Mouse (Mus musculus) embryonic facial prominence, embryonic 13.5 days (tissue): ENCODE data around the gene Elp5. TPM values are rescaled to one million over a fixed set of nuclear protein-coding genes. Genes with fewer than 3 reads are reported as not detected.
"Not testable (repeated sequence)": the region's sequence is repeated elsewhere in the genome, so short reads cannot be mapped to it uniquely, and the experiment has no call there.

Experiments
- ATAC-seq: fragments of 200-750 bp; cut with Nextera tagmentation; 2 replicates; pipeline ENCODE4 v1.8.0; 2017; ENCODE audit warnings: low read depth; ENCODE audit not compliant: insufficient number of reproducible peaks, insufficient read depth, low FRiP score, low TSS enrichment
- H3K27ac ChIP-seq: fragments of 300-500 bp; sonication (generic); 2 replicates; pipeline ENCODE4 v1.5.1; 2015; ENCODE audit warnings: moderate library complexity, mild to moderate bottlenecking, inconsistent platforms
- H3K27me3 ChIP-seq: fragments of 300-500 bp; sonication (generic); 2 replicates; pipeline ENCODE4 v1.6.1; 2015; ENCODE audit warnings: mild to moderate bottlenecking, inconsistent platforms
- H3K36me3 ChIP-seq: fragments of 300-500 bp; sonication (generic); 2 replicates; pipeline ENCODE4 v1.6.1; 2015; ENCODE audit warnings: mild to moderate bottlenecking, inconsistent platforms
- H3K4me1 ChIP-seq: fragments of 300-500 bp; sonication (generic); 2 replicates; pipeline ENCODE4 v1.6.1; 2015; ENCODE audit warnings: inconsistent platforms
- H3K4me2 ChIP-seq: fragments of 300-500 bp; sonication (generic); 2 replicates; pipeline ENCODE4 v1.6.1; 2015; ENCODE audit warnings: moderate library complexity, mild to moderate bottlenecking, inconsistent platforms
- H3K4me3 ChIP-seq: fragments of 300-500 bp; sonication (generic); 2 replicates; pipeline ENCODE4 v1.5.1; 2015; ENCODE audit warnings: mild to moderate bottlenecking, inconsistent platforms
- H3K9ac ChIP-seq: fragments of 300-500 bp; sonication (generic); 2 replicates; pipeline ENCODE4 v1.6.1; 2015; ENCODE audit warnings: mild to moderate bottlenecking, inconsistent platforms
- H3K9me3 ChIP-seq: fragments of 300-500 bp; sonication (generic); 2 replicates; pipeline ENCODE4 v1.6.1; 2016; ENCODE audit warnings: inconsistent platforms
- WGBS: fragments of 180-500 bp; shearing (Covaris S2); methylation state at CpG from one replicate; pipeline ENCODE4 v1.1.7; 2015; ENCODE audit warnings: mixed read lengths; 5-methylcytosine and 5-hydroxymethylcytosine counted together
- polyA plus RNA-seq: library from polyadenylated mRNA; unstranded; fragments of >200 nt; fragmentation: Nextera tagmentation; extraction: Ambion mirVana; gene quantifications from 2 replicates; pipeline ENCODE4 v1.2.1, GENCODE M21; 2015

The Elp5 gene
- polyA plus RNA-seq, 1 experiment from 2014 or later, result 125 TPM

GRCm38 (mm10) chr11:69966860-69967517 lies 15.3 kb downstream of the Elp5 start:
- peak overlapping the region; percentile 42 for H3K4me3 ChIP-seq
- H3K9me3 ChIP-seq, result no peaks in the 10 kb centered on the region
- H3K27me3 ChIP-seq, result peaks cover 64% of the 10 kb centered on the region
- ATAC-seq, result no peak
- peaks cover 39% of the 10 kb centered on the region for H3K36me3 ChIP-seq
- peak overlapping the region; percentile 67 for H3K9ac ChIP-seq
- H3K27ac ChIP-seq, result no peak overlapping the region
- peak overlapping the region; percentile 59 for H3K4me2 ChIP-seq
- 40% methylated on average over 17 of the region's 17 CpGs for WGBS
- H3K4me1 ChIP-seq, result peaks cover 18% of the 10 kb centered on the region

GRCm38 (mm10) chr11:69966006-69966859 lies 16.1 kb downstream of the Elp5 start:
- ATAC-seq, result no peak
- peak overlapping the region; percentile 42 for H3K4me3 ChIP-seq
- peaks cover 18% of the 10 kb centered on the region for H3K4me1 ChIP-seq
- no peaks in the 10 kb centered on the region for H3K9me3 ChIP-seq
- peak overlapping the region; percentile 59 for H3K4me2 ChIP-seq
- peak overlapping the region; percentile 33; the same call in 1 of the 2 replicates for H3K27ac ChIP-seq
- H3K36me3 ChIP-seq, result peaks cover 31% of the 10 kb centered on the region
- H3K27me3 ChIP-seq, result peaks cover 71% of the 10 kb centered on the region
- H3K9ac ChIP-seq, result peak overlapping the region; percentile 67
- 2% methylated on average over 58 of the region's 59 CpGs for WGBS

DNA sequence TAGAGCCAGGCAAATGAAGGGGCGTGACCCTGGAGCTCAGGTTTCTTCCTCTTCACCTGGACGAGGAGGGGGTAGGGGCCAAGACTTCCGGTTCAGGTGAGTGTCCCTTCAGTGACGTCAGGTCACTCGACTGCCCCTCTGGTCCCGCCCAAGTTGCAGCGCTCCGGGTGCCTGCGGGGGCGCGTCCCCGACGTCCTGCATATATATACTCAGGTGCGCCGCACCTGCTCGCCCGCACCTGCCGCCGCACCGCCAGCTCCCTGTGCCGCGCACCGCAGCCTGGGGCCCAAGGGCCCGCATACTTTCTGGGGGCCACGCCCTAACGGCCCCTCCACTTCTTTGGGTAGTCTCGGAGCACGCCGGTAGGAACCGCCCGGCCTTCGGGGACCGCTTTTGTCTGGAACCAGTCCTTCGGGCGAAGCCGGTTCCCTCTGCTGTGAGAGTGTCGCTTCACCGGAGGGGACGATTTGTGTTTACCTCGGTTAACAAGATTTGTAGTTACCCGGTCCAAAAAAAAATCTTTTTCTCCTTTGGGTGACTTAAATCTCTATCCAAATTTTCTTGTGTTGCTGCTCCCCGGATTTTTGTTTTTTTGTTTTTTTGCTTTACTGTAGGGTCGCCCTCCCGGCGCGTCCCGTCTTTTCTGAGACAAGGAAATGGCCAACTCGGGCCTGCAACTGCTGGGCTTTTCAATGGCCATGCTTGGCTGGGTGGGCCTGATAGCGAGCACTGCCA lies 16.9 kb downstream of the Elp5 start:
- H3K9ac ChIP-seq, result peak overlapping the region; percentile 67
- ATAC-seq, result no peak
- peaks cover 27% of the 10 kb centered on the region for H3K36me3 ChIP-seq
- peaks cover 77% of the 10 kb centered on the region for H3K27me3 ChIP-seq
- H3K27ac ChIP-seq, result peak overlapping the region; percentile 51; the same call in 1 of the 2 replicates
- no peaks in the 10 kb centered on the region for H3K9me3 ChIP-seq
- peak overlapping the region; percentile 42 for H3K4me3 ChIP-seq
- H3K4me2 ChIP-seq, result peak overlapping the region; percentile 59
- peaks cover 18% of the 10 kb centered on the region for H3K4me1 ChIP-seq
- WGBS, result 2% methylated on average over 49 of the region's 49 CpGs

DNA sequence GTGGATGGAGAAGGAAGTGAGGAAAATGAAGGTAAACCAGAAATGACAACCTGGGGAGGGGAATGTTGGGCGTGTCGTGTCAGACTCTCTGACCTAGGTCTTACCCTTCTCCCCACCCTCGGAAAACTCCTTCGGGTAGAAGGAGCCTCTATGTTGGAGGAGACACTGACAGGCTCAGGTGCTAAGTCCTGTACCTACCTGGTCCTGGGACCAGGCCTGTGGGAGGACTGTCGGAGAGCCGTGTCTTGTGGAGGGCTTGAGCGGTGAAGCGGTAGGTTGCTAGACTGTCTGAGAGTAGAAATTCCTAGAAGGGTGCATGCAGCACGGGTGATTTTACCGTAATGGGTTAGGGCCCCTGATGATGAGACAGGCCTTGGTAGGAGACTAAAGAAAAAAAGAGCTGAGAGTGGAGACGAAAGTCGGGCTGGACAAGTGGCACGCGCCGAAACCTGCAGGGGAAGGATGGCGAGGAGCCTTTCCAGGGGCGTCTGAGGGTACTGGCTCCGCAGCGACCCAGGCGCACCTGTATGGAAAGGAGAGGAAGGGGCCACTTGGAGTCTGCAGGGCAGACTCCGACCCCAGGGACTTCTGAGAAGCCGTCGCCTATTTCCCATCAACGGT lies 17.6 kb downstream of the Elp5 start, which contains the start of gene Cldn7:
Cldn7 (plus strand) TSS at position 130 of the 621 bp plus-strand sequence.
- H3K9ac ChIP-seq, result 0 out of 2 replicates have a peak within 1 kb of the TSS, but pooled peaks have one; percentile 67
- peaks cover 20% of the 10 kb centered on the region for H3K36me3 ChIP-seq
- peak within 1 kb of the TSS; percentile 51; the same call in 1 of the 2 replicates for H3K27ac ChIP-seq
- H3K27me3 ChIP-seq, result peaks cover 77% of the 10 kb centered on the region
- ATAC-seq, result 0 out of 2 replicates have a peak, but pooled peaks have one; percentile 16
- H3K9me3 ChIP-seq, result no peaks in the 10 kb centered on the region
- 6% methylated on average over 24 of the region's 24 CpGs for WGBS
- H3K4me1 ChIP-seq, result peaks cover 18% of the 10 kb centered on the region
- H3K4me2 ChIP-seq, result peak within 1 kb of the TSS; percentile 59
- peak within 1 kb of the TSS; percentile 42 for H3K4me3 ChIP-seq

DNA sequence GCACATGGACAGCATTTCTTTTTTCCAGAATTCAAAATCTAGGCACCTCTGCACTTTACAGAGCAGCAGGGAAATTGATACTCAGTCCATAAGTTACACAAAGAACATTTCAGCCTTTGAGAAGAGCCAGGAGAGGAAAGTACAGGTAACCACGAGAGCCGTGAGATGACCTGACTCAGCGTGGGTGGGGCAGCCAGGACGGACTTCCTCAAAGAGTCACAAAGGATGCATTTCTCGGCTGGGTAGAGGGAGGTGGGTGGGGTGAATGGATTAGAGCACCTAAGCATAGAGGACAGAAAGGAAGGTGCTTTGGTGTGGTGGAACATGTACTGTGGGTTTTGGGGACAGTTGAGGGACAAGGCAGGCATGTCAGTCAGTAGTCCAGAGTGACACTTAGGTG lies 20.5 kb downstream of the Elp5 start:
- Histone ChIP-seq H3K36me3 (no peaks in the 10 kb centered on the region), H3K27ac (no peak overlapping the region), H3K4me2 (no peak overlapping the region), H3K9me3 (no peaks in the 10 kb centered on the region), H3K9ac (no peak overlapping the region), H3K27me3 (peaks cover 62% of the 10 kb centered on the region), H3K4me3 (no peak overlapping the region), H3K4me1 (peaks cover 16% of the 10 kb centered on the region)
- ATAC-seq, result no peak
- WGBS, result 41% methylated on average over 5 of the region's 5 CpGs

GRCm38 (mm10) chr11:69960616-69961015 lies 21.7 kb downstream of the Elp5 start:
- Histone ChIP-seq H3K4me2 (no peak overlapping the region), H3K9me3 (no peaks in the 10 kb centered on the region), H3K36me3 (no peaks in the 10 kb centered on the region), H3K4me1 (peaks cover 5% of the 10 kb centered on the region; the same call in 1 of the 2 replicates), H3K27ac (no peak overlapping the region), H3K27me3 (peaks cover 49% of the 10 kb centered on the region), H3K9ac (no peak overlapping the region), H3K4me3 (no peak overlapping the region)
- WGBS, result 25% methylated on average over 5 of the region's 5 CpGs
- ATAC-seq, result no peak

- H3K4me2 ChIP-seq, result no peak overlapping the region
- no peak overlapping the region for H3K9ac ChIP-seq
- no peak overlapping the region for H3K4me3 ChIP-seq
- H3K36me3 ChIP-seq, result no peaks in the 10 kb centered on the region
- H3K27me3 ChIP-seq, result peaks cover 6% of the 10 kb centered on the region; the same call in 1 of the 2 replicates
- H3K9me3 ChIP-seq, result no peaks in the 10 kb centered on the region
- H3K4me1 ChIP-seq, result no peaks in the 10 kb centered on the region
- no peak for ATAC-seq
- WGBS, result 83% methylated on average over 1 of the region's 1 CpGs
- no peak overlapping the region for H3K27ac ChIP-seq
Observed at GRCm38 (mm10) chr11:69956218-69956617, 26.1 kb downstream of the Elp5 start.

- H3K36me3 ChIP-seq, H3K9ac ChIP-seq, ATAC-seq, H3K27ac ChIP-seq, H3K4me3 ChIP-seq, H3K4me2 ChIP-seq, H3K27me3 ChIP-seq, H3K9me3 ChIP-seq, H3K4me1 ChIP-seq: not testable (repeated sequence)
- 73% methylated on average over 4 of the region's 4 CpGs for WGBS
Observed at GRCm38 (mm10) chr11:69955618-69956017, 26.7 kb downstream of the Elp5 start.

DNA sequence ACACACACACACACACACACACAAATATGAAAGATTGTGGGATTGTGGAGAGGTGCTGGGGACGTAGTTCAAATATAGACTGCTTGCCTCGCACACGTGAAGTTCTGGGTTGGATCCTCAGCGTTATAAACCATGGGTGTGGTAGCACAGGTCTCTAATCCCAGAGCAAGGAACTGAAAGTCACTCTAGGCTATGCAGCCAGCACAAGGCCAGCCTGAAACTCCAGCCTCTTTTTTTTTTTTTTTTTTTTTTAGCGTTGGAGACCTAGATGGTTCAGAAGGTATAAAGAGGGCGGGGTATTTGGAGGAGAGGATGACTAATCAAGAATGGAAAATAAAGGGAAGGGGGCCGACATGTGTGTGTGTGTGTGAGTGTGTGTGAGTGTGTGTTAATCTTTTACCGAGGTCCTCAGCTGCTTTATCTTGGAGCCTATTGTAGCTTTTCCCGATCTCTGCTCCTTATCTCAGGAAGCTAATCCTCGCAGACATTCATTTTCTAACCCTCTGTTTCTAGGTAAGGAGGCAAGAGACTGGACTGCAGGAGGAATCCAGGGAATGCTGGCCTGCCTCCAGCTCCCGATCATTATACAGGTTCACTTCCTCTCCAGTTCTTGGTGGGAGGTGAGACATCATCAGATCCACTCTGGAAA lies 28.9 kb downstream of the Elp5 start:
- Histone ChIP-seq H3K27me3 (no peaks in the 10 kb centered on the region), H3K36me3 (no peaks in the 10 kb centered on the region), H3K27ac (no peak overlapping the region), H3K4me1 (peaks cover 4% of the 10 kb centered on the region; the same call in 1 of the 2 replicates), H3K4me3 (no peak overlapping the region), H3K4me2 (no peak overlapping the region), H3K9ac (no peak overlapping the region), H3K9me3 (no peaks in the 10 kb centered on the region)
- ATAC-seq, result no peak
- WGBS, result 62% methylated on average over 11 of the region's 11 CpGs

GRCm38 (mm10) chr11:69952274-69952673 lies 30.0 kb downstream of the Elp5 start:
- no peak overlapping the region for H3K9ac ChIP-seq
- no peak overlapping the region for H3K4me3 ChIP-seq
- no peak overlapping the region for H3K4me2 ChIP-seq
- H3K36me3 ChIP-seq, result no peaks in the 10 kb centered on the region
- H3K9me3 ChIP-seq, result no peaks in the 10 kb centered on the region
- no peak for ATAC-seq
- peaks cover 7% of the 10 kb centered on the region for H3K4me1 ChIP-seq
- H3K27me3 ChIP-seq, result no peaks in the 10 kb centered on the region
- WGBS, result 41% methylated on average over 1 of the region's 1 CpGs
- H3K27ac ChIP-seq, result no peak overlapping the region
